Mouse (Mus musculus): ENCODE data around the gene AC124108.1.
"Not testable (repeated sequence)": the region's sequence is repeated elsewhere in the genome, so short reads cannot be mapped to it uniquely, and the experiment has no call there.

Gene AC124108.1

DNA sequence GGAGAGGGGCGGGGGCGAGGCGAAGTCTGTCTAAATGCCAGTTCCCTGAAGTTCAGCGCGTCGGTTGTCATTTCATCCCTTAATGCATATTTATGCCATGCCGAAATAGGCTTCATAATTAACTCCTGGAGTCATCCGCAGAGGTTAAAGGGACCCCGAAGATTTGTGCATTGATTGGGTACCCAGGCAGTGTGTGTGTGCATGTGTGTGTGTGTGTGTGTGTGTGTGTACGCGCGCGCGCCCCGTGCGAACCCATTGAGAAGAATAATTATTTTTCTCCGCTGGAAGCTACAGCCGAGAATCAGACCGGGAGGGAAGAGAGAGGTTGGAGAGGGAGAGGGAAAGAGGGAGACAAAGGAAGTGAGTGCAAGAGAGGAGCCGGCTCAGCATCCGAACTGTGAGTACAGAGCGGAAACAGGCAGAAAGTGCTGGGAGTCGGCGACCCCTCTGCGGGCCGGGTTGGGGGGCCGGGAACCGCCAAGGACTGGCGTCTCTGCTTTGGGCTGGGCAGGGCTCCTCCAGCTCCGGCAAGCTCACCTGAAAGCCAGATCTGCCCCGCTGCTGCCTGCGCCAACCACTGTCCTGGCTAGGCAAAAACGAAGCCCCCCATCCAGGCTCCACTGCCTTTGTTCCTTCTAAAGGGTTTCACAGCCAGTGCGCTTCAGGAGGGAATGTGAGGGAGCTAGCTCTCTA lies at the start of gene AC124108.1, which contains the start of gene Lemd1:
AC124108.1 (plus strand) TSS at position 365 of the 693 bp plus-strand sequence.
Lemd1 (plus strand) TSS at position 339 of the 693 bp plus-strand sequence.
- DNase-seq = peak; percentile 61

DNA sequence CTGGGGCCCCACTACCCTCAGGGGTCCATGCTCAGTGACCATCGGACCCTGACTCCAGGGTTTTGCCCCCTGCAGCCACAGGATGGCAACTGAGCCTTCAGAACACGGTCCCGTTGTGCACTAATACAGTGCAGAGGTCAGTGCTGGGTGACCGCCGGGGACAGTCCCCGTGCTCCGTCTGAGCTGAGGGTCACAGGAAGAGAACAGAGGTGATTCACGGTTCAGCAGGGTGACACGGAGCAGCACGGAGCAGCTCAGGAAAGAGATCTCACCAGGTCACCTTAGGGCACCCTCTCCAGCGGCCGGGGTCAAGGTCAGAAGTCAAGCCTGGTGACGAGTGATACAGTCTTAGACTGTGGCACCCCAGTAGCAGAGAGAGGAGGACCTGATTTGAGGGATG lies 49.5 kb upstream of the AC124108.1 start:
- no peak for DNase-seq

DNA sequence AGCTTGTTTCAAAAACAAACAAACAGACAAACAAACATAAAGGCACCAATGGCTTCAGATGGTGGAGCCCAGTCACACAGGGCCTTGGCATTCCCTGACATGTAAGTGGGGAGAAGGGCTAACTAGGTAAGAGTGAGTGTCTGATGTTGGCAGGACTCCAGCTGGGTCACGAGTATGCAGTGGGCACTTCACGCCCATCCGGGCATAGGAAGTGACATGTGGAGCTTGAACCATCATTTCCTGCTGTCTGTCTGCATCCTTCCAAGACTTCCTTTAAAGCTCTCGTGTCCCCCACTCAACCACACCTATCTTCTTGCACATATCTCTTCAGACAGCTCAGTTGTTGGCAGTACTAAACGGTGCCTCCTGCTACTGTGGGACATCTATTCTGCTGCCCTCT lies 48.2 kb upstream of the AC124108.1 start:
- DNase-seq = no peak

DNA sequence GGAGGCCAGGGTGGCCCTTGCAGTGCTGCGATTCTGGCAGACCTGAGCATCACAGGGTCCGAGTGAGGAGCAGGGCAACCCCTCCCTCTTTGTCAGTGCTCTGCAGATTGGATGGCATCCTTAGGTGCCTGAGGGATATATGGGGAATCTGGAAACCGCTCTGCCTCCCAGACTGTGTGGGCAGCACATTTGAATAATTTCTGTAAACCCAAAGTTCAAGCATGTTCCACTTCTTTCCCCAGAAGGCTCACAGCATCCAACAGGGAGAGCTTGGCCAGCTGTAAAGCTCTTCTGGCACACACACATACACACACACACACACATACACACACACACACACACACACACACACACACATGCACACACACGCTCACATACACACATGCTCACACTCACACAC lies 47.5 kb upstream of the AC124108.1 start:
- no peak for DNase-seq

DNA sequence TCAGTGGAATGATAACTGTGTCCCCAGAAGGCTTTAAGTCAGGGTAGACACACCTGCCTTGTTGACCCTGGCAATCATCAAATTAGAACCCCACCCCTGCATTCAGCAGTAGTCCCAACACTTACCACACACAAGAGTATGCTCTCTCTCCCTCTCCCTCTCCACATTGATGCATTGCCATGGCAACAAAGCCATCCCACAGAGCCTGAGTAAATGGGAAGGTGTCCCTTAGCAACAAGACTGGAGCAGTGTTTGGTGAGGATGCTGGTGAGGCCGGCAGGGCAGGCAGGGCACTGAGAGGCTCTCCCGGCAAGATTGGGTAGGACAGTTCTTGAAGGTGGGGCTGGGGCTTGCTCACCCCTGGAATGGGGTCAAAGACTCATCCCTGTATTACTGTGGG lies 47.0 kb upstream of the AC124108.1 start:
- no peak for DNase-seq

DNA sequence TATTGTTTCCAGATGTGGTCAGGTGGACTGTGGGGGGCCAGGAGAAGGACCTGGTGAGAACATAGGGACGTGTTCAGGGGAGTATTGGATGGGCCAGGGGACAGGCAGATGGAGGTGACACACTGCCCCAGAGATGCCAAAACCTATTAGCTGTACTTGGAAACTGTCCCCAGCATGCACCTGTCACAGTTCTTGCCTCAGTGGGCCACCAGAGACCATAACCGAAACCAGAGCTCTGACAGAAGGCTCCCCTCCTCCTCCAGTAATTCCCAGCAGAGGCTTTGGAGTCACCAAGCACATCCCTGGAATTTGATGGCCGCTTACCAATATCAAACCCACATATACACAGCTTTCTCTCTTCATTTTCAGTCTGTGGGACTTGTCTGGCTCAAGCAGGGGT lies 46.4 kb upstream of the AC124108.1 start:
- DNase-seq = no peak

DNA sequence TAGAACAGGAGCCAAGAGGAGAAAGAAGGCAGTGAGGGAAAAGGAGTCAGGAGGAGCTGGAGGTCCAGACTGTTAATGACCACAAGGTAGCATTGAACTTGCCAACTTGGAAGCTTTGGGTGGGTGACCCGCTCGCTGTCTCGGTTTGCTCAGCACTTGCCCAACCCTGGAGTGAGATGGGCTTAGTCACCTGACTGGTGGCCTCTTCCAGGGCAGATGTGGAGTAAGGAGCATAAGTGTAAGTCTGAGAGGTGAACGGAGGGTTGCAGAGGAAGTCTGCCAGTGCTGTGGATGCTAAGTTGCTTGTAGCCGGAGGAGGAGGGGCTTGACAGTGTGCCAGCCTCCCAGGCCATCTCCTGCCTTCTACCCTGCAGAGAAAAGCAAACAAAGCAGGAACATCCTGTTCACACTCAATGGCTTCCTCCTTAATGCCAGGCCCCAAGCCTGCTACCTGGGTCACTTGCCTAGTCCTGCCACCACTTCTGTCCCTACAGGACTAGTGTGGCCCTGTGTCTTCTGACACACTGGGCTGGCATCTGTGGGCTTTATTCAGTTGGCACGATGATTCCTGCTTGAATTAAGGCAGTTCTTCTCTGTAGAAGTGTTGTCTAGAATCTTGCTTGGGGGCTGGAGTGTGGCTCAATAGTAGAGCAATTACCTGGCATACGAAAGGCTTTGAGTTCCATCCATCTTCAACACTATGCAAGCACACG lies 45.1 kb upstream of the AC124108.1 start:
- no peak for DNase-seq

DNA sequence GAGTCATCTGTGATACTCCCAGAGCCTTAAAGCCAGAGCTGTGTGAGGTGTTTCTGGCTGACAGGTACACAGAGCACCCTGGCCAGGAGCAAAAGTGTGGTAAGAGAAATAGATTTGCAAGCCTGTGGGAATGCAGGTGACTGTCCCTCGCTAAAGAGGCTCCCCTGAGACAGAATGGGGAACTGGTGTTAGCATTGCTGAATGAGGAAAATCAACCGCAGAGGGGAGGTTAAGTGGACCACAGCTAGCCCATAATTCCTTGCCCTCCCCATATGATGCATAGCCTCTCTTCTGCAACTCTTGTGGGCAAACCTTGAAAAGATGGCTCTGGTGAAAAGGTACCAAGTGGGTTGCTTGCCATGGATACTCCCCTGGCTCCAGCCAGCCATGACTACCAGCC lies 41.8 kb upstream of the AC124108.1 start:
- no peak for DNase-seq

DNA sequence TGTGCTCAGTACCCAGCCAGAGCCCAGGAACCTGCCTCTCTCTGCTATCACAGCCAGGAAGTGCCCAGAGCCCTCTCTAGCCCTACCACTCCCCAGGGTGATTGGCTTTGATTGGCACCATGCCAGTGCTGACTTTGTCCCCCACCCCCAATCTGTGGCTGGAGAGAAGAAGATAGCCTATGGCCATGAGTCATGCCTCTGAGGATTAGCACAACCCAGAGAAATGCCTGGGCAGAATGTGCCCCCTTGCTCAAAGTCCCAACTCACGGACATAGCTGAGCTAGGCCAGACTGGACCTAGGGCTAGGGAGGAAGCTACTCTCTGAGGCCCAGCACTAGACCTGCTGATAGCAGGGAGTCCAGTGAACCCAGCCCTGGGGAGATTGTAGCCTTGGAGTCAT lies 41.1 kb upstream of the AC124108.1 start:
- DNase-seq = no peak

DNA sequence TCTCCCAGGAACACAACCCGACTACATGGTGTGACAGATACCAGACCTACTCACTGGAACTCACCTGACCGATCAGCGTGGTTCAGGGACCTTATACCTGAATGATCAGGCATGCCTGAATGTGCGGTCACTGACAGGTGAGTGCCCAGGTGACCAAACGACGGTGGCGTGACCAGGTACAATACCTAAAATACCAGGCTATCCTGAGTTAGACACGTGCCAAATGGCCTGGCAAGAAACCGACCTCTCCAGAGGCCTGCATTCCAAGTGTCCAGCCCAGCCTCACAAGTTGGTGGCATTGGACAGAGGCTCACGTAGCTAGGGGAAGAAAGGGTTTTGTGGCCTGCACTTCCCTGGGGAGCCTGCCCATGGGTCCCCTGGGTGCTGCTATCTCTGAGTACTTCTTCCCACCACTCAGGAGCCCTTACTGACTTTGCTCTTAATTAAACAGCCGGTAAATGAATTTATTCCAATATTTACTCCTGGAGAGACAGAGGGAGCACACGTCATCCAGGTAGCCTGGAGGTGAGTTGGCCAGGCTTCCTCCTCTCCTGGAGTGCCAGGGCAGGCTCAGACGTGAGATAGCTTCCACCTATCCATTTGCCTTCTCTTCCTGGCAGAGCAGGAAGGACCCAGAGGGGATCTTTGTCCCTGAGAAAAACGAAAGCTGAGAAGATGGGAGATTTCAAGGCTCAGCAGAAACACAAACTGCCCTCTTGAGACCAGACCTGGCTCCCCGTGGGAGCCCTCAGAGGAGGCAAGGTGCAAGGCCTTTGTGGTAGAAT lies 40.2 kb upstream of the AC124108.1 start:
- DNase-seq = no peak

DNA sequence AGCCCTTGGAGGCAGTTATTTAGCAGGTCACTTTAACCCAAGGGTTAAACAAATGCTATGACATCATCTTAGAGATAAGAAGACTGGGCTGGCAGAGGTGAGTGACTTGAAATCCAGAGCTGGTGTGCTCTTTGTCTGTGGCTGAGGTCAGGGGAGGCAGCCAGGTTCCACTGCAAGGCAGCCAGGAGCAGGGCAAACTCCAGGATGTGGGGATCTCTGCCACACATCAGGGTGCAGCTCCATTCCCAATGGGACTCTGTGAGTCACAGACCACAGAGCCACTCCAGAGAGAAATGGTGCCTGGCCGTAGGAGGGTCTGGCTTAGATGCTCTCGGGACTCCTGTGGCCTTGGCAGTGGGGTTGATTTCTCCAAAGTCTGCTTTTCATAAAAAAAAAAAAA lies 39.3 kb upstream of the AC124108.1 start:
- DNase-seq = no peak

DNA sequence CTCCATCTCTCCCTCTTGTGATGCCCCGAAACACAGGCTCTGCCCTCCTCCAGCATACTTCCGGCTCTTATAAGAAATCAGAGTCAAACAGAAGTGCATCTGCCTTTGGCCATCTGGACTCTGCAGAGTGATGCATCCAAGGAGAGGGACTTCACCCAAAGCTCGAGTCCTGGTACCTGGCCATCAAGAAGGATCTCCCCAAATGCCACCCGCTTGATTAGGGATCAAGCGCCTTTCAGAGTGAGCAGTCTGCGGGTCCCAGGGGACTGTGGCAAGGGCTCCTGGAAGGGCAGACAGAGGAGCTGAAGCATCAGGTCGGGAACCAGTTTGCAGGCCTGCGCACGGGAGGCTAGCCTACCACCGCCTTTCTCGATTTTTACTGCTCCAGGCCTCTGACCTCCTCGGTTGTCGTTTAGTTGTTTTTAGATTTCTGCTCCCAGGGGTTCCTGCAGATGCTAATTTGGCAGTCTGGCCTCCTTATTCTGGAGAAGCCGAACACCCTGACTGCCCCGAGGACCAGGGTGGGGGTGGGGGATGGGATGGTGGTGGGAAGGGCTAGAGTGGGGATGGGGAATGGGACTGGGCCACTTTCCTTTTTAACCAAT lies 38.1 kb upstream of the AC124108.1 start:
- DNase-seq = no peak

DNA sequence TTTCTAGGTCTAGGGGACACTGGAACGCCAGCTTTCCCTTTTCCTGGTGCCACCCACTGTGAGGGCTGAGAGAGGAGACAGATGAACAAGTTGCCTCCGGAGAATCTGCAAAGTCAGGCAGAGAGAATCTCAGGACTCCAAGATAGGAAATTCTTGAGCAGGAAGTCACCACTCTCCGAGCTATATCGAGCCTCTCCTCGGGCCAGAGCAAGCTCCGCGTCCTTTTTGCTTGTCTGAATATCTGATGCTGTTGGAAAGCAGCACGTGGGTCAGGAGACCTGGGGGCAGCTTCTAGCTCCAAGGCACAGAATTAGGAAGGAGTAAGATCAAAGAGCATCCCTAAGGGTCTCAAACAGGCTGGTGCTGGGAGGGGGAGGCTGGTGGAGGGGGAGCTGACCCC lies 37.6 kb upstream of the AC124108.1 start:
- DNase-seq = no peak

DNA sequence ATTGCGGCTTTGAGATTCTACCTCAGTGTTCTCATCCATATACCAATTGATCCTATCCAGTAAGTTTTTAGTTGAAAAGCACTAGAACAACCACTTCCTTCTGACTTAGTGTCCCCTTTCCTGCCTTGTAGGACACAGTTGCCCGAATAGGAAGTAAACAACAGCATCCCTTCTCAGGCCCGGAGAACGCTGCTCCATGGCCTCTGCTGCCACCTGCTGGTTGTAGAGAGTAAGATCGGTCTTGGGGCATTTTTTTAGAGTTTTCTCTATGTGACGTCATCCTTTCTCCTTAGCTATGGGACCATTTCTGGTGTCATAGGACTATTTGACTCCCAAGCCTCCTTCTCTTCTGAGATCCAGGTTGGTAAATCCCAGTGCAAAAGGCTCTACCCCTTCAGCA lies 35.5 kb upstream of the AC124108.1 start:
- peak; percentile 92 for DNase-seq

DNA sequence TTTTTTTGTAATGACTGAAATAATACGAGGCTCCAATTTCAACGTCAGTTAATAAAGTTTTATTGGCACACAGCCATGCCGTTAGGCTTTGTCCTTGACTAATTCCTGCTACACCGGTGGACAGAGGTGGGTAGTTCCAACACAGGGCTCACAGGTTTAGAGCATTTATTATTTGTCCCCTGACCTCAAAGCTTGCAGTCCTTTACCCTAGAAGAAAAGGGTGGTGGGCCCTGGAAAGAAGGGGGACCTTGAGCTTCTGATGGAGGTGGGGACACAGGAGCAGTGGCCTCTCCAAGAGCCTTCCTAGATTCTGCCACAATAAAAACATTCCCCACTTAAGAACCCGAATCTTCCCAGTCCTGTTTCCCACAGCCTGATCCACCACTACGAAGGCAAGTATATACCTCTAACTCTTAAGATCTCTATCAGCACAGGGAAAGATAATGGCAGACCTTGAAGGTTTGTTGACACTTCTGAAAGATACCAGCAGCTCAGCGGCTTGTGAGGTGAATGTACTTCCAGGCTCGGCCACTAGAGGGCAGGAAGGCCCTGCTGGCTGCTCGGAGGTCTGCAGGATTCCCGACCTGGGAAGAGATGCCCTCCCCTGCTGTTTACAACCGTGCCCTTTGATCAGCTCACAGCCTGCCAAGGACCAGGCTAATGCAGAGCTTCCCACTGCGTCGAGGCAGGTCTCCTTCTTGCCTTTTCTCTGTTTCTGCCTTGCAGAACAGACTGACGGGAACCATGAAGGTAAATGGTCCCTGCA lies 34.1 kb upstream of the AC124108.1 start:
- DNase-seq = peak; percentile 89

DNA sequence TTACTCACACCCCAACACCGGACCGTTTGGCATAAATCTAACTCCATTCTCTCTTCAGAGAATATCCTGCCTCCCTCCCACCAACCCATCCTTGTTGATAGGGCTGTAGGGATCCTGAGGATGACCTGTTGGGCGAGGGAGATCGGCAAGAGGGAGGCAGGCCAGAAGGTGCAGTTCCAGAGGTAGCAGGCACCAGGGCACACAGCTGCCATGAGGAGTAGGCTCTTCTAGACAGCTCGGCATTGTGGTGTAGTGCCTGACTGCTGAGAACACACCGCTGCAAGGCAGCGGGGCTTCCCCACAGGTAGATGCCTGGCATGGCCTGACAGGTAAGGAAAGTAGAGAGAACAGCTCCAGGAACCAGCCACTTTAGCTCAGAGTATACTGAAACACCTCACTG lies 33.4 kb upstream of the AC124108.1 start:
- no peak for DNase-seq

DNA sequence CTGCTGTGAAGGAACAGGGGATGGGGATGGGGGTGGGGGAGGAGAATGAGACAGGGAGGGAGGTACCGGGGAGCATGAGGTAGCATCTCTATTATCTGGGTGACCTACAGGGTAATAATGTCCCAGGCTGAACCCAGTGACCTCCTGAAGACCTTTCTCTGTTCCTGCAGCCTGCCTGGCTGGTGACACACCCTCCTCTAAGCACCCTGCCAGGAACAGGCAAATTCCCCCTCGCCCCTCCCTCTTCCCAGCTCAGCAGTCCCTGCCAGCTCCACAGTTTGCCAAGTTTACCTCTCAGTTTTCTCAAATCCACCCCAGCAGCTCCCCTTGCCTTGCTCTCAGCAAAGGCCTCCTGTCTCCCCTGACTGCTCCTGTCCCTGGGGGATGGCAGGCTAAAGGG lies 32.5 kb upstream of the AC124108.1 start:
- DNase-seq = no peak

DNA sequence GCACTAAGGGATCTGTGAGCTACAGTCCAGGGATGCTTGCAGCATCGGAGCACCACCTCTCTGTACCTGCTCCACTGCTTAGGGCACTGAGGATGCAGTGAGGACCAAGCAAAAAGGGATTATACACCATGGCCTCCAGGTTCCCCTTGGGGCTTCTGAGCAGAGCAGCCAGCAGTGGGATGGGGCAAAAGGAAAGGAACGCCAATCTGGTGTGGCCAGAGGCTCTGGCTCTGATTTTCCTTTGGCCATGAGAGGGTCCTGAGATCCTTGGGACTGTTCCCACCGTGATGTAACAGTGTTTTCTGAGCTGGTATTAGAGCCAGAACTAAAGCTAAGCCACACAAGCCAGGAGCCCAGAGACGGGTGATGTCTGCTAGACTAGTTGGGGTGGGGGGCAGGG lies 31.6 kb upstream of the AC124108.1 start:
- DNase-seq = no peak

DNA sequence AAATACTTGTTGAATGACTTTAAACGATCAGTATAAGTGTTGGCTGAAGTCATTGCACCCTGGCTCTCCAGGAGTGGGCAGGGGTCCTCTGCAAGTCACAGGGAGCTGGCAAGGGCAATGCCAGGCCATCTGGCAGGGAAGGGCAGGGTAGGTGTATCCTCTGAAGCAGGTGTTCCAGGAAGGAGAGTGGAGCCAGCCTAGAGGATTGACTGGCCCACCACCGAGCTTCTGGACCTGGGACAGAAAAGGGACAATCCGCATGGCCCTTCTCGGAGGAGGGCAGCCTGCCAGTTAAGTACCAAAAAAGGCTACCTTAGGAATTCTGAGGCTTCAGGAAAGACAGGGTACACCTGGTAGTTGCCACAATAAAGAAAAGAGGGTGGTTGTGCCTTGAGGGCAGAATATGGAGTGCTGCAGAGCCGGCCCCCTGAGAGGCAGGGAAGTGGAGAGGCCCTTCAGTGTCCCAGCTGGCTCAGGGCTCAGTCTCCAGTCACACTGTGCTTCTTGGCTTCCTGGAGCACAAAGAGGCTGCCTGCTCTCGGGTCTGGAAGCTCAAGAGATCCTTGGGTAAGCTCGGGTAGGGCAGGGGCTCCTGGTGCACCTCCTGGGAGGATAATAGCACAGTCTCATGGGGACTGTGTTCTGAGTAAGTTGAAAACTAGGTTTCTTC lies 29.9 kb upstream of the AC124108.1 start:
- DNase-seq = no peak

DNA sequence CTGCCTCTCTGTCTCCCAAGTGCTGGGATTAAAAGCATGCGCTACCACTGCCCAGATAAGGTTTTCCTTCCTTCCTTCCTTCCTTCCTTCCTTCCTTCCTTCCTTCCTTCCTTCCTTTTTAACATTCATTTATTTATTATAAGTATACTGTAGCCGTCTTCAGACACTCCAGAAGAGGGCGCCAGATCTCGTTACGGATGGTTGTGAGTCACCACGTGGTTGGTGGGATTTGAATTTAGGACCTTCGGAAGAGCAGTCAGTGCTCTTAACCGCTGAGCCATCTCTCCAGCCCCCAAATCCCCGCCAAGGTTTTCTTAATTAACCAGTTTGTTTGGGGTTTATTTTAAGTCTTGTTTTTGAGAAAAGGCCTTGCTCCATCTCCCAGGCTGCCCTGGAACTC lies 28.6 kb upstream of the AC124108.1 start:
- not testable (repeated sequence) for DNase-seq

DNA sequence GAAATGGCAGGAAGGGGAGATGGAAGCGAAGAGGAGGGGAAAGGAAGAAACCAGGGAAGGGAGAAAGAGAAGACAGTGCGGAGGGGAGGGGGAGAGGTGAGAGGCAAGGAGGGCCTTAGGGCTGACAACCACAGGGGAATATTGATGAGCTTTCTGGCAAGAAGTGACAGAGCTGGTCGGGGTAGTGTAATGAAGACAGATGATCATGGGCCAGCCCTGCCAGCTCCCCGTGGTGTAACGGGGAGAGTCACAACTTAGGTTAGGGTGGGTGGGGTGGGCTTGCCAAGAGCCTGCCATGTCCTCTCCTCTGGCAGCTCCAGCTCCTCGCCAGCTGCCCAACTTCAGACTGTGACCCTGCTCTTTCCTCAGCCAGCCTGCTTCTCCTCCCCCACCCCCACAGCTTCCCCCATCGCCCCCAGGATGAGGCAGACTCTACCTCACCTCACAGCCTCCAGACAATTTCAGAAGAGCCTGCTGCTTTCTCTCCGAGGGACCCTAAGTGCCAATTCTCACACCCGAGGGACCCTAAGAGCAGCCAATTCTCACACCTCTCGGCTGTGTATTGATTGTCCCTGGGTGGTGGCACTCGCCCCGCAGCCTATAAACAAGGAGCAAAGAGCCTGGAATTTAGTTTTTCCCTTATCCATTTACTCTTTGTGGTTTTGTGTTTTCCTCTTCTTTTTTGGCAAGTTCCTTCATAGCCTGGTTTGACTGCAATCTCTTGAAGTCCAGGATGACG lies 26.3 kb upstream of the AC124108.1 start:
- no peak for DNase-seq
